Mouse (Mus musculus): ENCODE measurements around the gene Dld. TPM values are rescaled to one million over a fixed set of nuclear protein-coding genes. Genes with fewer than 3 reads are reported as not detected.

Gene Dld
- polyA plus RNA-seq, 1 experiment from 2014 or later: 112 TPM

- Histone ChIP-seq H3K4me2 (replicated peaks) (no peak overlapping the region), H3K27me3 (no peaks in the 10 kb centered on the region), H3K36me3 (no peaks in the 10 kb centered on the region), H3K4me3 (replicated peaks) (no peak overlapping the region), H3K9ac (no peak overlapping the region), H3K9me3 (replicated peaks) (no peaks in the 10 kb centered on the region), H3K4me1 (peaks cover 21% of the 10 kb centered on the region), H3K27ac (replicated peaks) (no peak overlapping the region)
- ATAC-seq (ENCODE audit: insufficient number of reproducible peaks, low FRiP score, low TSS enrichment, low read depth): no peak
- 59% methylated on average over 4 of the region's 4 CpGs for WGBS
Observed at GRCm38 (mm10) chr12:31375283-31375615, 24.0 kb upstream of the Dld start.

GRCm38 (mm10) chr12:31374603-31375282 is 23.5 kb upstream of the Dld start:
- no peak overlapping the region for H3K9ac ChIP-seq
- H3K4me1 ChIP-seq: peaks cover 21% of the 10 kb centered on the region
- peak overlapping the region; percentile 29; the same call in 1 of the 2 replicates for H3K4me2 ChIP-seq (replicated peaks)
- WGBS: 32% methylated on average over 9 of the region's 9 CpGs
- no peaks in the 10 kb centered on the region for H3K27me3 ChIP-seq
- no peak overlapping the region for H3K27ac ChIP-seq (replicated peaks)
- no peaks in the 10 kb centered on the region for H3K9me3 ChIP-seq (replicated peaks)
- ATAC-seq (ENCODE audit: insufficient number of reproducible peaks, low FRiP score, low TSS enrichment, low read depth): no peak
- H3K36me3 ChIP-seq: no peaks in the 10 kb centered on the region
- no peak overlapping the region for H3K4me3 ChIP-seq (replicated peaks)

GRCm38 (mm10) chr12:31369656-31370055 is 18.4 kb upstream of the Dld start:
- Histone ChIP-seq H3K36me3 (no peaks in the 10 kb centered on the region), H3K4me3 (replicated peaks) (no peak overlapping the region), H3K27ac (replicated peaks) (no peak overlapping the region), H3K27me3 (no peaks in the 10 kb centered on the region), H3K9me3 (replicated peaks) (no peaks in the 10 kb centered on the region), H3K4me2 (replicated peaks) (no peak overlapping the region), H3K4me1 (0 out of 2 replicates have a peak, but pooled peaks cover 3% of the 10 kb centered on the region), H3K9ac (no peak overlapping the region)
- 81% methylated on average over 7 of the region's 7 CpGs for WGBS
- ATAC-seq (ENCODE audit: insufficient number of reproducible peaks, low FRiP score, low TSS enrichment, low read depth): no peak

GRCm38 (mm10) chr12:31369118-31369517 is 17.9 kb upstream of the Dld start:
- no peak overlapping the region for H3K27ac ChIP-seq (replicated peaks)
- H3K9ac ChIP-seq: no peak overlapping the region
- ATAC-seq (ENCODE audit: insufficient number of reproducible peaks, low FRiP score, low TSS enrichment, low read depth): no peak
- H3K27me3 ChIP-seq: no peaks in the 10 kb centered on the region
- no peak overlapping the region for H3K4me3 ChIP-seq (replicated peaks)
- no peak overlapping the region for H3K4me2 ChIP-seq (replicated peaks)
- no peaks in the 10 kb centered on the region for H3K36me3 ChIP-seq
- no peaks in the 10 kb centered on the region for H3K4me1 ChIP-seq
- 81% methylated on average over 1 of the region's 1 CpGs for WGBS
- no peaks in the 10 kb centered on the region for H3K9me3 ChIP-seq (replicated peaks)

- H3K4me1 ChIP-seq: no peaks in the 10 kb centered on the region
- H3K27ac ChIP-seq (replicated peaks): no peak overlapping the region
- ATAC-seq (ENCODE audit: insufficient number of reproducible peaks, low FRiP score, low TSS enrichment, low read depth): no peak
- WGBS: 67% methylated on average over 5 of the region's 5 CpGs
- H3K27me3 ChIP-seq: no peaks in the 10 kb centered on the region
- H3K4me3 ChIP-seq (replicated peaks): no peak overlapping the region
- no peaks in the 10 kb centered on the region for H3K36me3 ChIP-seq
- H3K9me3 ChIP-seq (replicated peaks): no peaks in the 10 kb centered on the region
- no peak overlapping the region for H3K9ac ChIP-seq
- H3K4me2 ChIP-seq (replicated peaks): no peak overlapping the region
Observed at GRCm38 (mm10) chr12:31367721-31368120, 16.5 kb upstream of the Dld start.

- H3K9me3 ChIP-seq (replicated peaks): no peaks in the 10 kb centered on the region
- H3K9ac ChIP-seq: no peak overlapping the region
- H3K4me2 ChIP-seq (replicated peaks): no peak overlapping the region
- H3K4me3 ChIP-seq (replicated peaks): no peak overlapping the region
- H3K36me3 ChIP-seq: no peaks in the 10 kb centered on the region
- WGBS: 70% methylated on average over 3 of the region's 3 CpGs
- no peak overlapping the region for H3K27ac ChIP-seq (replicated peaks)
- H3K27me3 ChIP-seq: no peaks in the 10 kb centered on the region
- ATAC-seq (ENCODE audit: insufficient number of reproducible peaks, low FRiP score, low TSS enrichment, low read depth): no peak
- H3K4me1 ChIP-seq: no peaks in the 10 kb centered on the region
Observed at GRCm38 (mm10) chr12:31366428-31366827, 15.2 kb upstream of the Dld start.

- H3K27me3 ChIP-seq: no peaks in the 10 kb centered on the region
- no peaks in the 10 kb centered on the region for H3K9me3 ChIP-seq (replicated peaks)
- peak overlapping the region; percentile 76 for H3K9ac ChIP-seq
- peak overlapping the region; percentile 84 for H3K27ac ChIP-seq (replicated peaks)
- H3K4me1 ChIP-seq: peaks cover 12% of the 10 kb centered on the region
- H3K4me3 ChIP-seq (replicated peaks): peak overlapping the region; percentile 86
- WGBS: 24% methylated on average over 15 of the region's 15 CpGs
- ATAC-seq (ENCODE audit: insufficient number of reproducible peaks, low FRiP score, low TSS enrichment, low read depth): no peak
- peak overlapping the region; percentile 62 for H3K4me2 ChIP-seq (replicated peaks)
- H3K36me3 ChIP-seq: peaks cover 17% of the 10 kb centered on the region
Observed at GRCm38 (mm10) chr12:31350191-31350943, 886 bp downstream of the Dld start.

- no peak overlapping the region for H3K4me2 ChIP-seq (replicated peaks)
- WGBS: 80% methylated on average over 1 of the region's 1 CpGs
- ATAC-seq (ENCODE audit: insufficient number of reproducible peaks, low FRiP score, low TSS enrichment, low read depth): no peak
- H3K4me1 ChIP-seq: no peaks in the 10 kb centered on the region
- peaks cover 68% of the 10 kb centered on the region for H3K36me3 ChIP-seq
- H3K27ac ChIP-seq (replicated peaks): no peak overlapping the region
- H3K9ac ChIP-seq: no peak overlapping the region
- H3K9me3 ChIP-seq (replicated peaks): no peaks in the 10 kb centered on the region
- H3K4me3 ChIP-seq (replicated peaks): no peak overlapping the region
- no peaks in the 10 kb centered on the region for H3K27me3 ChIP-seq
Observed at GRCm38 (mm10) chr12:31333261-31333660, 18.0 kb downstream of the Dld start.

- Histone ChIP-seq H3K4me3 (replicated peaks) (no peak overlapping the region), H3K9ac (no peak overlapping the region), H3K27ac (replicated peaks) (no peak overlapping the region), H3K27me3 (no peaks in the 10 kb centered on the region), H3K36me3 (peaks cover 75% of the 10 kb centered on the region), H3K9me3 (replicated peaks) (no peaks in the 10 kb centered on the region), H3K4me2 (replicated peaks) (no peak overlapping the region), H3K4me1 (no peaks in the 10 kb centered on the region)
- 84% methylated on average over 9 of the region's 9 CpGs for WGBS
- no peak for ATAC-seq (ENCODE audit: insufficient number of reproducible peaks, low FRiP score, low TSS enrichment, low read depth)
Observed at GRCm38 (mm10) chr12:31327139-31327538, 24.1 kb downstream of the Dld start.

GRCm38 (mm10) chr12:31323136-31323695 is 28.0 kb downstream of the Dld start:
- Histone ChIP-seq H3K36me3 (peaks cover 68% of the 10 kb centered on the region), H3K9ac (no peak overlapping the region), H3K27me3 (no peaks in the 10 kb centered on the region), H3K4me1 (peaks cover 9% of the 10 kb centered on the region), H3K9me3 (replicated peaks) (no peaks in the 10 kb centered on the region), H3K27ac (replicated peaks) (no peak overlapping the region), H3K4me2 (replicated peaks) (no peak overlapping the region), H3K4me3 (replicated peaks) (no peak overlapping the region)
- no peak for ATAC-seq (ENCODE audit: insufficient number of reproducible peaks, low FRiP score, low TSS enrichment, low read depth)
- 88% methylated on average over 9 of the region's 9 CpGs for WGBS

GRCm38 (mm10) chr12:31321532-31321931 is 29.7 kb downstream of the Dld start:
- H3K4me3 ChIP-seq (replicated peaks): no peak overlapping the region
- no peak overlapping the region for H3K9ac ChIP-seq
- no peaks in the 10 kb centered on the region for H3K27me3 ChIP-seq
- WGBS: 38% methylated on average over 1 of the region's 1 CpGs
- no peaks in the 10 kb centered on the region for H3K9me3 ChIP-seq (replicated peaks)
- no peak overlapping the region for H3K4me2 ChIP-seq (replicated peaks)
- peaks cover 9% of the 10 kb centered on the region for H3K4me1 ChIP-seq
- peak overlapping the region; percentile 1; the same call in 1 of the 2 replicates for H3K27ac ChIP-seq (replicated peaks)
- no peak for ATAC-seq (ENCODE audit: insufficient number of reproducible peaks, low FRiP score, low TSS enrichment, low read depth)
- peaks cover 76% of the 10 kb centered on the region for H3K36me3 ChIP-seq

Data from embryonic facial prominence, embryonic 15.5 days (tissue).